Mouse (Mus musculus) urinary bladder, adult 2 months (tissue): ENCODE measurements around the gene Tob1. TPM values are rescaled to one million over a fixed set of nuclear protein-coding genes. Genes with fewer than 3 reads are reported as not detected.
A peak's percentile ranks its signal among the peaks of the same experiment; 100 is the strongest.

Experiments
- DNase-seq: peaks from one replicate; pipeline ENCODE4 v3.0.0; 2022; ENCODE audit warnings: low spot score
- polyA plus RNA-seq: library from polyadenylated mRNA; depleted of rRNA; stranded (reverse); fragments of >200 nt; gene quantifications from 2 replicates; pipeline ENCODE4 v1.2.3, GENCODE M21; 2012

Gene Tob1
- polyA plus RNA-seq, 1 experiment: 36.9 TPM

DNA sequence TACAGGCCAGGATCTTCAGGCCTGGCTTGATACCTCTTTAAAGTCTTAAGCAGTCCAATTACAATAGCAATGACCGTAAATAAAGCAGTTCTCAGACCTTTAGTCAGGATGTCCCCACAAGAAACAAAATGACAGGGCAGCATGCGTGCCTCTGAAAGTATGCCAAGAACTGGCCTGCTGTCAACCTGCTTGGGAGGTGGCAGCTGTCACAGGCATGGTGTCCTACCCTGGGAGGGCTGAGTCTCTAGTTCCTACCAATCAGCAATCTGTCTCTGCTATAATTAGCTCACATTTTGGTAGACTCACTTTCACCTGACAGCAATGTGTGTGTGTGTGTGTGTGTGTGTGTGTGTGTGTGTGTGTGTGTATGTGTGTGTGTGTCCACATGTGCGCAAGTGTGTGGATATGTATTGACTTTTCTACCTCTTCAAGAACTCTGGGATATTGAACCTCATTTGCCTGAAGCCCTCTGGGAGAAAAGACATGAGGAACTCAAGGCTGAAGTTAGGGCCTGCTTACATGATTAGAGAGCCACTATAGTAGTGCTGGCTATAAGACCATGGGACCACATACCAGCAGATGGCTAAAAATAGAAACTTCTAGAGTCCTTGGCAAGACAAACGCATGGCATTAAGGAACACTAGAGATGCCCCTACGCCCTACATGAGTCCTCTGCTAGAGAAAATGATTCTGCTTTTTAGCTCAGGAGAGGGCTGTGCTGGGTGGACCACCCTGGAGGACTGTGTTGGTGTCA is 18.1 kb downstream of the Tob1 start:
- DNase-seq: peak; percentile 15

- DNase-seq: no peak
Measured at GRCm38 (mm10) chr11:94230244-94230643, 19.0 kb downstream of the Tob1 start.

- no peak for DNase-seq
Measured at GRCm38 (mm10) chr11:94231821-94232552, 20.7 kb downstream of the Tob1 start.

- DNase-seq: no peak
Measured at GRCm38 (mm10) chr11:94233405-94233804, 22.2 kb downstream of the Tob1 start.

GRCm38 (mm10) chr11:94234380-94234779 is 23.1 kb downstream of the Tob1 start:
- no peak for DNase-seq

GRCm38 (mm10) chr11:94234857-94235256 is 23.6 kb downstream of the Tob1 start:
- DNase-seq: no peak

GRCm38 (mm10) chr11:94236074-94236473 is 24.8 kb downstream of the Tob1 start:
- DNase-seq: no peak

- no peak for DNase-seq
Measured at GRCm38 (mm10) chr11:94238786-94239185, 27.5 kb downstream of the Tob1 start.

- no peak for DNase-seq
Measured at GRCm38 (mm10) chr11:94239706-94240105, 28.5 kb downstream of the Tob1 start.

DNA sequence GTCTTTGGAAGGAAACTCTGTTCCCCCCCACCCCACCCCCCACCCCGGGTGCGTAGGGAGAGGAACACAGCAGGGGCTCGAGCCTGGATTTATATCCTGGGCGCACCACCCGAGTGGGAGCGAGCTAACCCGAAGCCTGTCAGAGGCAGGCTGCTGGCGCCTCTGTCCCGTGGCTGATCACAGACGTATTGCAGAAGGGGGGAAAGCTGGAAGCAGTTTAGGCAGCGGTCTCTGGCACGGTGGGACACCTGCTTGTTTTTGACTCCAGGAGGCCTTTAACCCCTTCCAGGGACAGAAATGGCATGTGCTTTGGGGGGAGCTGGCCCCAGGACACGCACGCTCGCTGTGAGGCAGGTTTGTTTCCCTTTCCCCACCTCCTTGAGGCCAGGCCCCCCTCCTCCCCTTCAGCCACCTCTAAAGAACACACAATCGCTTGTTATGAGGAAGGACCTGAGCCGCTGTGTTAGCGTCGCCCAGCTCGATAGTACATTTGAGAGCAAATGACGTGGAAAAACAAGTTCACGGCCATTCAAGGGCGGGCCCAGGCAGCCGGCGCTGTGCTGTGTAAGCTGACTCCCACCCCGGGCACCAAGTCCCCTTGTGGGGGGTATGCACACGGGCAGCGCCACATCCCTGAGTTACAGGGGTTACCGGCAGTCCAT is 31.6 kb downstream of the Tob1 start:
- DNase-seq: no peak

- no peak for DNase-seq
Measured at GRCm38 (mm10) chr11:94243422-94244180, 32.3 kb downstream of the Tob1 start.

- no peak for DNase-seq
Measured at GRCm38 (mm10) chr11:94244385-94244784, 33.1 kb downstream of the Tob1 start.

DNA sequence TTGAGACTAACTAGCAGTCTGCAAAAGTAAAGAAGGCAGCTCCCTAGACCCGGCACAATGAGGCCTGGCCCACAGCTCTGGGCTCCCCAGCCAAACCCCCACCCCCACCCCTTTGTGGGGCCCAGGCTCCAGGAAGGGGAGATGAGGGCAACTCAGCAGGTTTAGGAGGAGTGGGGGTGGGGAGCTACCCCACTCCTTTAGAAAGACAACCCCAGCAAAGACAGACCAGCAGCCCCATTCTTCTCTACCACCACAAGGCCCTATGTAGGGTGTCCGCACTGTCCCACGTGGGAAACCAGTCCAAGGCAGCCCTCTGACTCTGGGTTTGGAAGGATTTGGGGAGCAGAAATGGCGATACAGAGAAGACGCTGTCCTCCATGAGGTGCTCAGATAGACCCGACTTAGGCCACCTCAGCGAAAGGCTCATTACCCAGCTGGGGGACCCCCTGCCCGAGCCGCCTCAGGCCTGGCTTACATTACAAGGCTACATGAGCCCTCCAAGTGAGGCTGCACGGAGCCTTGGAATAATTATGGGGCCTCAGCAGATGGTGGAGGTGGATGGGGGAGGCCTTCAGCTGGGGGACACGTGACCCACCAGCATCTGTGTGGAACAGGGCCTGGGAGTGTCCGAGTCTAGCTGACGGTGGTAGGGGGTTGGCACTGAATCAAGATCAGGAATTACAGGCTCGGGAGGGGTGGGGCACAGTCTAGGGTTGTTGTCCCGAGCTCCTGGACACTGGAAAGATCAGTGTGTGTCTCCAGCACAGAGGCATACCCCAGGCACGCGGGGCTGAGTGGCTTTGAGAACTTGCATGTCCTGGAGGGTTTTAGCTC is 34.9 kb downstream of the Tob1 start, which contains the start of gene Wfikkn2:
Gene Wfikkn2 (minus strand): TSS at position 51 of the 834 bp plus-strand sequence.
- DNase-seq: no peak

DNA sequence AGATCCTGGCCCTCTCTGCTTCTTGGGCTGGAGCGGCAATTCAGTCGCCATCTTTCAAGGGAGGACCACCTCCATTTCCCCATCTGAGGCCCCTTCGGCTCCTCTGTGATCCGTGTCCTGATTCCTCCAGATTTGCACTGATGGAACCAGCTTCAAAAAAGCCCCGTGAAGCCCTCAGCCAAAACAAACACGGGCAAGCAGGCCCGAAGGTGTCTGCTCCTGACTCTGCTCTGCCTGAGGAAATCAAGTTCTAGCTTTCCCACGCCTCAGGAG is 35.5 kb downstream of the Tob1 start:
- no peak for DNase-seq

DNA sequence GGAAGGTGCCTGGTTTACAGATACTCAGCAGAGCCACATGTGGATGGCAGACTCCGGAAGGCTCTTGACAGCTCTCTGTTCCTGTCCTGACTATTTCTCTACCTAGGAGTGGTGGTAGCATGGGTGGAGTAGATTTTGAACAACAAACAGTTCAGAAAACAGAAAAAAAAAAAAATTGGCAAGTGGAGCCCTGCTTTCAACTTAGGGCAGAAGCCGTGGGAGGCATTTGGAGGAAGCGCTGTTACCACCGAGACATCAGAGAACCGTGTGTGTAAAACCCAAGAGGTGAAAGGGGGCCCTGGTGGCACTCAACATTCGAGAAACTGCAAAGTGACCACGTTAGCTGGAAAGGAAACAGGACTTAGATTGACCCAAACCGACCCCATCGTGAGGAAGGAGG is 41.9 kb downstream of the Tob1 start:
- no peak for DNase-seq

DNA sequence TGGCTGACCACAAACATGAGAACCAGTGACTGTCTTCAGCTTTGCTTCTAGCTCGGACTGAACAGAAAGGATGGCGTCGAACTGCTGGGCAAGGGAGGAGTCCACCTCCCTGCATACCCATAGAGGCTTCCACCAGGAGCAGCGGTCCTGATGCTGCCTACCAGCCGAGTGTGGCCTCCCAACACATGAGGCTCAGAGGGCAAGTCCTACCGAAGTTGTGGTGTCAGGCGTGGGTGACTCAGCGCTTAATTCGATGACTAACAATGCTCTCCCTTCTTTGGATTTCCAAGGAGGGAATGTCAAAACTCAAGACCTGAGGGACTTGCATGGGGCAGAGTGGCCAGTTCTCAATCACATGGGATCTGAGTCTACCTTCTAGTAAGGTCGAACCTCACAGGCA is 42.4 kb downstream of the Tob1 start:
- DNase-seq: no peak

- no peak for DNase-seq
Measured at GRCm38 (mm10) chr11:94255733-94256132, 44.5 kb downstream of the Tob1 start.

- no peak for DNase-seq
Measured at GRCm38 (mm10) chr11:94257987-94258386, 46.7 kb downstream of the Tob1 start.

GRCm38 (mm10) chr11:94259814-94260213 is 48.6 kb downstream of the Tob1 start:
- DNase-seq: no peak

DNA sequence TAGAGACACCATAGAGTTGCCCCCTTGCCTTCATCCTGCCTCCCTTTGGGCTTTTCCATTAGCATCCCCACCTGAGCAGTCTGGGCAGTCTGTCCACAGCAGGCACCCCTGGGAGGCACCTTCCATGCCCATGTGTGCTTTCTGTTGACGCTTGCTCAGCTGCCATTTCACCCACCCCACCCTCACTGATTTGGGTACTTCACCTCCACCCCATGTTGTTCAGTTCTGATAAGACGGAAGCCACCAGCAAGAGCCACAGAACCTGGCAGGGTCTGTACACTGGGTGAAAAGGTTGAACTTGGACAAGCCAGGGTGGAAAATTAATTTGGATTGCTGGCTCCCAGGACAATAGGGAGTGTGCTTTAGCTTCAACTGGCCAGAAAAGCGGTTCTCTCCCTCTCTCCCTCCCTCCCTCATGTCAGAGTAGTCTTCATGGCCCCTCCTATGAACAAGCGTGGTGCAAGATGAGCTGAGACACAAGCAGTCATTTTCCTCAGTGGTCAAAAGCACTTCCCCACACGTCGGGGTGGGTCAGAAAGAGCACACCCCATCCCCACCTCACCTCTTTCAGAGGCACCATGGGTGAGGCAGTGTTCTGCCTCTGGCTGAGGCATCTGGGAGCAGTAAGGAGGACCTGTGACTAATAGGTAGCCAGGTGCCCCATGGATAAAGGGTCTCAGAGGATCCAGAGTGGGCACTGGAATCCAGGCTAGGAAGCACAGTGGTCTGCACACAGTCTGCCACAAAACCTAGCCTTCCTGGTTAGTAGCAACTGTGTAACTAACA is 50.5 kb downstream of the Tob1 start:
- DNase-seq: no peak
